Mouse (Mus musculus): ENCODE measurements around the gene Cttnbp2nl.

- TF ChIP-seq NRF1 (IDR thresholded peaks at IDR 0.05; ENCODE audit: insufficient read depth, low read depth, low read length, poor library complexity, severe bottlenecking) = no peak
- no peak for TF ChIP-seq CHD1 (IDR thresholded peaks at IDR 0.05; ENCODE audit: low read depth, low read length)
- no peak for TF ChIP-seq CTCF (IDR thresholded peaks at IDR 0.05 in 2 of 3, conservative IDR thresholded peaks at IDR 0.05 in 1 of 3; ENCODE audit: control insufficient read depth in 1 of 3, insufficient read depth in 1 of 3, low read depth in 2 of 3, low read length in 3 of 3, poor library complexity in 1 of 3, severe bottlenecking in 1 of 3)
- TF ChIP-seq MAZ (IDR thresholded peaks at IDR 0.05; ENCODE audit: low read depth, low read length) = no peak
- no peak for TF ChIP-seq GABPA (IDR thresholded peaks at IDR 0.05; ENCODE audit: low read depth, low read length)
- no peak for TF ChIP-seq JUND (IDR thresholded peaks at IDR 0.05; ENCODE audit: low read depth, low read length)
- TF ChIP-seq MAX (IDR thresholded peaks at IDR 0.05; ENCODE audit: low read length) = no peak
- no peak for TF ChIP-seq POLR2AphosphoS5 (IDR thresholded peaks at IDR 0.05; ENCODE audit: borderline replicate concordance, low read depth, low read length)
- TF ChIP-seq ETS1 (IDR thresholded peaks at IDR 0.05; ENCODE audit: low read depth, low read length) = no peak
- TF ChIP-seq EP300 (IDR thresholded peaks at IDR 0.05; ENCODE audit: low read depth in 1 of 2, low read length in 2 of 2) = no peak
- no peak for TF ChIP-seq TAL1 (IDR thresholded peaks at IDR 0.05; ENCODE audit: low read length)
Observed at GRCm38 (mm10) chr3:105054952-105055351, 2.0 kb upstream of the Cttnbp2nl start.
